Mouse (Mus musculus) heart, postnatal 25 days (tissue): ENCODE data around the gene Vmn1r229. TPM values are rescaled to one million over a fixed set of nuclear protein-coding genes. Genes with fewer than 3 reads are reported as not detected.

Experiments used
- DNase-seq: peaks from one replicate; pipeline ENCODE4 v3.0.0; 2022; ENCODE audit warnings: low spot score
- intact Hi-C: fragments of 180-260 bp; cut with DNase I; formaldehyde crosslinking; loops from one replicate; pipeline ENCODE4 v1.15.1; 2025
- total RNA-seq, 2 experiments: library from RNA; stranded (reverse); gene quantifications; 2 replicates each; pipeline ENCODE4 v1.2.3; 2021

Gene Vmn1r229
- not detected for total RNA-seq

DNA sequence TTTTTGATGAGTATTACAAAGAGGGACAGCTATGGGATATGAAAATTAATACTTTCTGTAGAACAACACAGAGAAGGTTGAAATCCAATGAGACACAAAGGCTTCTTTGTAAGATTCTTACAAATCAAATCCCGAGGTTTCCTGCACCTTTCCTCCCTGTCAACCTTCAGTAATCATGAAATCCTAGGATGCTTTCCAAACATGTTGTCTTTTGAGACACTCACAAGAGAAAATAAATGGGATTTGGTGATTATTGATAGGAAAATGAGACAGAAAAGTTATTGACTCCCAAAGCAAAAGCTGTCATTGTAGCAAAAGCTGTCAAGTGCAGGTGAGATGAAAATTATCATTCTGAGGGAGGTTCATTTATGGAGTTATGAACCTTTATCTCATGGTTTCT is at the start of gene Vmn1r229:
Gene Vmn1r229 (plus strand): TSS at position 301 of the 400 bp plus-strand sequence.
- intact Hi-C loops = no loop called here
- DNase-seq = no peak

DNA sequence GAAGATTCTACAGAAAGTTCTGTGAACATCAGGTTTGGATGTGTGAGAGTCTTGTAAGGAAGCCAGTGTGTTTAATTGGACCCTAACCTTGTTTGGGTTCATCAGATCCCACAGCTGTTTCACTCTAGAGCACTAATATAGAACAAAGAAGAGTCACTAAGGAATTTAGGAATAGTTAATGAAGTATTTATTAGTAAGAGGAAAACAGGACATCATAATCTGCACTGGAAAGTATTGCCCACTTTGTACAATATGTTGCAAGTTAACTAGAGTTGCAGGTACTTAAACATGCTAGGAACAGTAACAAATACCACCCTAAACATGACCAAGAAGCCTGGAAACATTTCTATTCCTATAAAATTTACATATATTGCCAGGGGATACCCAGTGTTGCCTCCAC is 25.3 kb upstream of the Vmn1r229 start, which contains the start of gene Vmn1r228:
Gene Vmn1r228 (minus strand): TSS at position 101 of the 400 bp plus-strand sequence.
- intact Hi-C loops = no loop called here
- no peak for DNase-seq

DNA sequence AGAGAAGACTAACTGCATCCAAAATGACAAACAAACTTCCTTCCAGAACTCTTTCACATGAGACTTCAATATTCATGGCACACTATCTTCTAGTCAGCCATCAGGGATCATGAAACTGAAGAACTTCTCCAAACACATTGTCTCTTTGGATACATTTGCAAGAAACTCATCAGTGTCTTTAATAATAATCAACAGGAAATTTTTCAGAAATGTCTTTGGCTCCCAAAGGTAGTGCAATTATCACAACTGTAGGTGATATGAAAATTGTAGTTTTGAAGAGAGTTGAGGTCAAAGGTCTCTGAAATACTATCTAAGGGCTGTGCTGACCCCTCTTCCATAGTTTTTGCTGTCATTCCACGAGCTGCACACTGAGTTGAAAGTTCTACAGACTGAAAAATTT is 28.8 kb downstream of the Vmn1r229 start, which contains the start of gene Vmn1r230:
Gene Vmn1r230 (plus strand): TSS at position 301 of the 400 bp plus-strand sequence.
- intact Hi-C loops = no loop called here
- DNase-seq = no peak

Other genes with a start within 250 kb of the Vmn1r229 start
- not detected for gene Vmn2r109, start 246.8 kb upstream of the Vmn1r229 start, total RNA-seq
- gene Vmn2r110, start 215.1 kb upstream of the Vmn1r229 start, total RNA-seq = not detected
- not detected for gene Fpr-rs3, start 186.7 kb upstream of the Vmn1r229 start, total RNA-seq
- gene Vmn1r226, start 128.7 kb upstream of the Vmn1r229 start, total RNA-seq = not detected
- gene Vmn1r227, start 81.7 kb upstream of the Vmn1r229 start, total RNA-seq = not detected
- not detected for gene Vmn1r228, start 25.4 kb upstream of the Vmn1r229 start, total RNA-seq
- not detected for gene Vmn1r230, start 28.9 kb downstream of the Vmn1r229 start, total RNA-seq
- gene Vmn1r231, start 93.5 kb downstream of the Vmn1r229 start, total RNA-seq = not detected
- gene Vmn1r232, start 108.2 kb downstream of the Vmn1r229 start, total RNA-seq = not detected
- gene Ppp2r1a, start 133.8 kb downstream of the Vmn1r229 start, total RNA-seq = 100 to 1,000 TPM; 186 to 216 TPM
- gene Vmn1r233, start 184.9 kb downstream of the Vmn1r229 start, total RNA-seq = not detected
- gene Zfp160, start 197.3 kb downstream of the Vmn1r229 start, total RNA-seq = 10 to 100 TPM; 11.0 to 11.5 TPM